Mouse (Mus musculus): ENCODE results near the gene Ttc33.
A peak's percentile ranks its signal among the peaks of the same experiment; 100 is the strongest.
"Not testable (repeated sequence)": the region's sequence is repeated elsewhere in the genome, so short reads cannot be mapped to it uniquely, and the experiment has no call there.

The Ttc33 gene

DNA sequence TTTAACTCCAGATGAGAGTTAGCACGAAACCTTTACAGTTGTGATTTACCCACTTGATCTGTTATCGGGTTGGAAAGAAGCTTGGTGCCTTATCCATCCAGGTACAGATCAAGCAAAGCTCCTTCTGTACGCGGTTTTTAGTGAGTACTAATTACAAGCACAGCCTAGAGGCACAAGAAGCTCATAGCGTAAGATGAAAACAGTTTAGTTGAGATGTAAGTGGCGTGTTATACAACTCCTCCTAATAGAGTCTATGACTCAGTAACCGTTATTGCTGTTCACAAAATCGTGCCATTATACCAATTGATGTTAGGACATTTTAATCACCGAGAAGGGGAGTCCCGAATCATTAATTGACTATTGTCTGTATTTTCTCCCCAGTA lies 959 bp downstream of the Ttc33 start:
- no peak for DNase-seq

DNA sequence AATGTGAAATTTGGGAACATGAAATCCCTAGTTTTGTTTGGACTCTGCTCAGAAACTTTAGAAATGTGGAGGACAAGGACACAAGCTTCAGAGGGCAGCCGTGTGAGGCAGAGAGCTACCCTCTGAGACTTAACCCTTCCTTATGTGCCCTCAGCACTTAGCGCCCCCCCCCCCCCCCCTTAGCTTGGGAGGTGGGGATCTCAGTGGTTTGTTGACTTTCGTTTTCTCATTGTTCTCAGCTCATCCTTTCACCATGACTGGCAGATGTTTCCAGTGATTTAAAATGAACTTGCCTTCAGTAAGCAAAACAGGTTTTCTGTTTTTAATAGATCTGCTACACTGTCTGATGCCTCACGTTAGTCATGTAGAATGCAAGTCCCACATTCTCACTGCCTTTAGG lies 1.8 kb downstream of the Ttc33 start:
- DNase-seq, result no peak

DNA sequence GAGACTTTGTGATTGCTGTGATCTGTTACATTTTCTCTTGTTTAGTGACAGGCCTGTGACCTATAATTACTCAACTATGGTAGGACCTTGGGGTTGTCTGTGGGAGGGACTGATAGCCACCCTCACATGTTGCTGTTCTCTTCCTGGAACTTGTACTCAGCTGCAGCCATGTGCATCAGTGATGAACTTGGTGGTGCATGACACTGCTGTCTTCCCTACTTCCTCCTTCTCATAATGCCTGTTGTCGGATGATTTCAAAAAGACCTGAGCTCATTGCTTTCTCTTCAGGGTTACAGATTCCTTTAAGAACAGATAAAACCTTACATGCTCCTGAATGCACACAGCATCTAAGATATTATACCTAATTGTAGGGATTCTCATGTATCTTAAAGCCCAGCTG lies 2.7 kb downstream of the Ttc33 start:
- DNase-seq, result no peak

DNA sequence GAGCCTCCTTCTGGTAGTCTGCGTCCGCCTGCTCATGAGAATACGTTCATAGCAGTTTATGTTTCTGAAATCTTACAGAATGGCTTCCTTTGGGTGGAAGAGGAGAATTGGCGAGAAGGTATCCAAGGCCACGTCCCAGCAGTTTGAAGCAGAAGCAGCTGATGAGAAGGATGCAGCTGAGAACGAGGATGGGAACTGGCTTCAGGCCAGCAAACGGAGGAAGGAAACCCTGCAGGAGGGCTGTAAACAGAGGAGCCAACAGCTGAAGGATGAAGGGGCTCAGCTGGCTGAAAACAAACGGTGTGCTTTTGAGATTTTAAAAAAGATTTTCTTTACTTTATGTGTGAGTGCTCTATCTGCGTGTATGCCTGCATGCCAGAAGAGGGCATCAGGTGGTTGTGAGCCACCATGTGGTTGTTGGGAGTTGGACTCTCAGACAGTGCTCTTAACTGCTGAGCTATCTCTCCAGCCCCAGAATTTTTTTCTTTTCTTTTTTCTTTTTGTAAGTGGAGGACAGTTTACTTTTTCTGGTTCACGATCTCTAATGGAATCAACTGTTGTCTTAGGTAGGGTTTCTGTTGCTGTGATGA lies 4.3 kb downstream of the Ttc33 start:
- DNase-seq, result no peak

DNA sequence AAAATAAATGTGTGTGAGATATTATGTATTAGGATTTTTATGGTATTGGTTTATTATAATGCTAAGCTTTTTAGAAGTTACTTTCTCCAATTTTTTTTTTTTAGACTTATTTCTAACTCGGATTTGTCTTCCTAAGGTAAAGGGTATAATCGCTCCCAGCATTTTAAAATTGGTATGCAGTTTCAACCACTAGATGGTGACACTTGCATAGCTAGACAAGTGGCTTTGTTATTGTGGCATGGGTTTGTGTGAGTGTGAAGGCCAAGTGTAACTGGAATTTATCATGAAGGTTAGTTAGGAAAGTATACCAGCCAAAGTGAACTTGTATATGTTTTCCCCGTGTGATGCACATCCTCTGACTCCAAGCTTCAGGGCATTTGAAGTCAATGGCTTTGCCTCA lies 8.5 kb downstream of the Ttc33 start:
- DNase-seq, result no peak

DNA sequence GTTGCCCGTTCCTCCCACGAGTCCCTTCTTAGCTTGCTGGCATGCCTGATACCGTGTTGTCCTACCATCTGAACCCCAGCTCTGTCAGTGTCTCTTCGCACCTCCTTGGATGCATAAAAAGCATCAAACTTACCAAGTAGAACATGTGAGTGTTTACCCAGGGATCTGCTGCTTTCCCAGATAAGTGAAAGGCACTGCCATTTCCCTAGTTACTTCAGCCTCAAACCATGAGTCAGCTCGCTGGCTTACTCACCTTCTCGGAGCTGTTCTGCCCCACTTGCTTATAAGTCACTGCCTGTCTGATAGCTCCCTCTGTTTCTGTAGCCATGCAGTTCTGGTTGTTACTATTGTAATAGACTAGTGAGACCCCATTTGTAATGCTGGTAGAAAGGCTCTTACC lies 9.1 kb downstream of the Ttc33 start:
- no peak for DNase-seq

DNA sequence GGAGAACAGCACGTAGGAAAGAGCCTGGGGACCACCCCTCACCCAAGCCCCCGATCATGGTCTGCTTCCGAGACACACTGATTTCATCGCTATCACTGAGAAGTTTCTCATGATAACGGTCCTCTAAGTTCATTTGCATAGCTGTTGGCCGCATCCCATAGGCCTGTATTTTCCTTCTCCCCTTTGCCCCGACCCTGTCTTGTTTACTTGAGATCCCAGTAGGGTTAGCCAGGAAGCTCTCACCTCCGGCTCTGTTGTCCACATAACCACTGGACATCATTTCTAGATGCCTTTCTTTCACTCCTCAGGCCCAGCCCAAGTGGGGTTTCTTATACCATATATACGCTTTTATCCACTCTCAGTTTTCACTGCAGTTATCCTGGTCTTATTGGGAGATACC lies 9.6 kb downstream of the Ttc33 start:
- DNase-seq, result no peak

DNA sequence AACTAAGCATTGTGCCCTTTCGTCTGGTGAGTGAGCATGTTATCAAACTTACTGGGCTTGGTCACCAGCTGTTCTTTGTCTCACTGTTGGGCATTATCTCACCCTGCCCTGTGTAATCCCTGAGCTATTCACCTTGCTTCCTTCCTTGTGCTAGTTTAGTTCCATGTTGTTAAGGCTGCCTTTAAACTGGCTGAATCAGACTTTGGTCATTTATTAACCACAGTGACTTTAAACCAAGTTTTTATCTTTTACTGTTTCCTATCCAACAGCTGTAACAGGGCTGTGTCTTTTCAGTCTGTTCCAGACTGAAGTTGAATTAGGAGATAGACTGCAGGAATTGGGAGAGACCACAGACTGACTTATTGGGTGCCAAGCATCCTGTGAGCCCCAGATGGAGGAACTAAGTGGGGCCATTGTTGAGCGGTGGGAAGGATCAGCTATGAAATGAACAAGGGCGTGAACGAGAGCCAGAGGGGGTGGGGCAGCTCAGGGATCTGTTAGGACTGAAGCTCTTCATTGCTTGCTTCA lies 10.7 kb downstream of the Ttc33 start:
- DNase-seq, result no peak

DNA sequence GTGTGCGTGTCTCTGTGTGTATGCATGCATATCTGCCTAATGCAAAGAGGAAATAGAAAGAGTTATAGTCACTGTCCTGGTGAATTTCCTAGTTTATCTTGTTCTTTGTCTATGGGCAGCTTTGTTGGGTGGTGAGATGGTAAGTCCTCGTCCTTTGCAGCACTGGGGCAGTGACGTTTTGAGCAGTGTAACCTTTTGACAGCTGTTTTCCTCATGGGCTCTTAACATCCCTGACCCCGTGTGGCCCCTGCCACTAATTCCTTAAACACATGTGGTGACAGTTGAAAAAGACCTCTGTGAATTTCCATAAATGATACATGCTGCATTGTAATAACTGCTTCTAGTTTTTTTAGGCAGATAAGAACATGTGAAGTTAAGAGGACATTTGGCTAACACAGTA lies 11.4 kb downstream of the Ttc33 start:
- DNase-seq, result no peak

DNA sequence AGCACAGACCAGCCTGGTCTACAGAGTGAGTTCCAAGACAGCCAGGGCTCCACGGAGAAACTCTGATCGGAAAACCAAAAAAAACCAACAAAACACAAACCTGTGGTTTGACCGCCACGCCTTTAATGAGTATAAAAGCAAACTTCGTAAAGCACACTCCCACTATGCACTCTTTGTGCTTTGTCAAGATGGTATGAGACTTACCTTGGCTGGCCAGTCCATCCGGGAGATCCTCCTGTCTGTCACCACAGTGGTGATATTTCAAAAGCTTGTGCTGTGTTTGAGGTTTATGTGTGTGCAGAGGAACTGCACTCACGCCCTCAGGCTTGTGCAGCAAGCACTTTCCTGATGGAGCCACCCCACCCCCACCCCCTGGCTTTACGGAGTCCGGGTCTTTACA lies 19.9 kb downstream of the Ttc33 start:
- no peak for DNase-seq

DNA sequence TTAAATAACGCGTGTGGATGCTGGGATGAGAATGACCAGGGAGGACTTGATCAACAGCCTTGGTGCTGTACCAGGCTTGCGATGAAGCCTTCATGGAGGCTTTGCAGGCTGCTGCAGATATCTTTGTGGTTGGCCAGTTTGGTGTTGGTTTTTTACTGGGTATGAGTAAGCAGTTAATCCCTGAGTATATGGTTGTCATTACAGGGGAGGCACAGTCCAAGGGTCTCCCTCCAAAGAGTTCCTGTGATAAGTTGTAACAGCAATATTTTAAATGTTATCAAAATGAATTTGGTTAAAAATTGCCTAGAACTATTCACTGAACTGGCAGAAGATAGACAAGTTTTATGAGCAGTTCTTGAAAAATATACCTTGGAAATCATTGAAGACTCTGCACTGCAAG lies 23.8 kb downstream of the Ttc33 start:
- DNase-seq, result no peak

DNA sequence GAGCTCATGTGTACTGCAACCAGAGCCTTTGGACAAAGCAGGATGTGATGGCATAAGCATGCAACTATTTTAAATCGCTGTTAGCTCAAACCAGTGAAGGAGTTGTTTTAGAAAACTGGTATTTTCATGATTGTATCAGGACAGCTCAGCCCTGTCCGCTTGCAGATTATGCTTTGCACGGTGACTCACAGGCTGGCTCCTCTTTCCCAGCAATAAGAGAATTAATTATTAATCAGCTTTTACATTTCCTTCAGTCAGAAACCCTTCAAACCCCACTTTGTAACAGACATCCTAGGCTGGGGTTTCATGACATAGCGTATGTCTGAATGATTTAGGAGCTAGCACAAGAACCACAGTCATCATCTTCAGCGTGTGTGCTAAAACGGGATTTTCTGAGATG lies 35.2 kb downstream of the Ttc33 start:
- no peak for DNase-seq

DNA sequence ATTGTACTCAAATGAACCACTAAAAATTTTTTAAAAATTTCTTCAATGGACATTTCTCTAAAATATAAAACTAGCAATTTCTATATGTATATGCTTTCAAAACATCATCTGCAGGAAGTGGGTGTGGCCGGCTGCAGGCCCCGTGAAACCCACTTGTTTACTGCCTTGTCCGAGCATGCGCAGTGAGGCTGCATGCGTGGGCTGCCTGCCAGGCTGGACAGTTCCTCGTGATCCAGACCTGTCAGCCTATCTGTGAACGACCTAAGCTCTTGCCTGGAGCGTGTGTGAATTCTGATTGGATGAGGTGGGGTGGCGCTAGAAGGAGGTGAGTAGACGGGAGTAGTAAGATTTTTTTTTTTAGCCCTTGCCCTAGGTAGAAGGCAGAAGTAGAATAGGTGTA lies 45.4 kb downstream of the Ttc33 start:
- not testable (repeated sequence) for DNase-seq

DNA sequence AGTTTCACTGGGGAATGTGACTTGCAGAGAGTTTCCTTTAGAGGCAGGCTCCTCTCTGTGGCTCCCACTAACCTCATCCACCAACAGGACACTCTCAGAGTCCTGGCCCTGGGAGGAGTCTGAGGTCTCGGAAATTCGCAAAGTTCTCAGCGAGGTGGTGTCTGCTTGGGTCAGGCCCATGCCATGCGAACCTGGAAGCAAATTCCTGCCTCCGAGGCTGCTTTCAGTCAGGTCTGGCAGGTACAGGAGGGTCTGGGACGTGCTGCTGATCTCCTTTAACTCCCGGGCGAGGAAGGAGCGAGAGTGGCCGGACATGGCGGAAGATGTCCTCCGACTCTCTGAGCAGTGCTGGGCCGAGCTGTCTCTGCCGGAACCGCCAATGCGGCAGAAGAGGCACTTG lies 49.3 kb downstream of the Ttc33 start:
- no peak for DNase-seq

DNA sequence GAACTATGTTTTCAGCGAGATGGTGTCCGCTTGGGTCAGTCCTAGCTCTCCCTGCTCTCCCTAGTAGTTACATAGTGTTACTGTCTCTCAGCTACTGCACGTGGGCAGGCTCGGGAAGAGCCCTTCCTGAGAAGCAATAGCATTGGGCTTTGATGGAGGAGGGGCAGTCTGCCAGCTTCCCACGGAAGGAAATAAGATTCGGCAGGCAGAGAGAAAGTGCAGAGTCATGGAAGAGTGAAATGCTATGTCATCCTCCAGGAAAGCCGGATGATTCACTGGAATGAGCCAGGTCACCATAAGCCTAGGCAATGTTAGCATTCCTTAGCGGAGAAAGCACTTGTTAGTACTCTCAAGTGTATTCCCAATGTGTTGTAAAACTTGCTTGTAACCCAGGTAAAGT lies 50.2 kb downstream of the Ttc33 start:
- DNase-seq, result no peak

DNA sequence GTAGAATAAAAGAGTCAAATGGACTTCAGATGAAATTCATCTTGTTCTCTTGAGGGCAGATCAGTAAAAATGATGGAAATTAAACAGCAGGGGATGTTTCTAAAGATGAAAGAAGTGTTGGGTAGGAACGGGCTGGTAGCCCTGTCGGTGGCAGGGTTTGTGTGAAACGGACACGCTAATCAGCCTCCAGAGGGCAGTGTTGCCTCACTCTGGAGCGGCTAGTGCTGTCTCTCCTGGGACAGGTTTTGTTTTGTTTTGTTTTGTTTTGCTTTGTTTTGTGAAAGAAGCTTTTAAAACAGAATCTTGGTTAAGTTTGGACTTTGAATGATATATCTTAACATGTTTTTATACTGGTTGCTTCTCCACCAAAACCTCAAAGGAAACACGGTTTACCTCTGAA lies 51.2 kb downstream of the Ttc33 start:
- peak; percentile 48 for DNase-seq

DNA sequence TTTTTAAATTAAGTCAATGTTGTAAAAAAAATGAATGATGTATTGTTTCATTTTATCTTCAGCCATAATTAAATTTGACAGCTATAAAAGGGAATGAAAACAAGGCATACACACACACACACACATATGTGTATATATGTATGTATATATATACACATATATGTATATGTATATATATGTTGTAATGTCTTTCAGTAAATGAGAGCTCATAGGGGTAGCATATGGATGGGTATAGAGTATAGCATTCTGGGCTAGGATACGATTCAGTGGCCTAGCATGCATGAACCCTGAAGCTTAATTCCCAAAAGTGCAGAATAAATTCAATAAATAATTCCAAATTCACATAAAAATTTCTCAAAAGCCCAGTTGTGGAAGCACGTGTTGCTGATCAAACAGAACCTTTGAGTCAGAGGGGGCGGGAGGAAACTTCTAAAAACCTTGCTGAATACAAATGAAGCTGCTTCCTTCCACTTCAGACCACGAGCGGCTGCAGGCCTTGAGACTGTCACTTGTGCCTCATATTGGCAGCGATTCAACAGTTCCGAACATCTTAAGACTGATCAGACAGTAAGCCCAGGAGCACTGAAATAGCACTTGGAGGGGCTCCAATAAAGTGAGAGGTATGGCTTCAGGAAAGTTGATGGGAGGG lies 51.8 kb downstream of the Ttc33 start:
- no peak for DNase-seq

DNA sequence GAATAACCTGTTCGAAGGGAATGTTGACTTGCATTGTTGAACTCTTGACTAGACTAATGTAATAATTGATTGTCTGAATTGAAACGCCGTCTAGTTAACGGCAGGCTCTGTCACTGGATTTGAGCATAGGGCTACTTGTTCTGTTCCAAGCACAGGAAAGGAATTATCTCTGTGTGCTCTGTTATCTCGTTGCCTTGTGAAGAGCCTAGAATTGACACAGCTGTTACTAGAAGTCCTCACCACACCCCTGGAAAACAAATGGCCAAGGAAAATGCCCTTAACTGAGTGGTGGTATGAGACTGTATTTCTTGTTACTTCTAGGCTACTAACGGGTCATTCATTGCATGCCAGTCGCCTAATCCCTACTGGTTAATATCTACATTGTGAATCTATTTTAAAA lies 52.7 kb downstream of the Ttc33 start:
- no peak for DNase-seq

DNA sequence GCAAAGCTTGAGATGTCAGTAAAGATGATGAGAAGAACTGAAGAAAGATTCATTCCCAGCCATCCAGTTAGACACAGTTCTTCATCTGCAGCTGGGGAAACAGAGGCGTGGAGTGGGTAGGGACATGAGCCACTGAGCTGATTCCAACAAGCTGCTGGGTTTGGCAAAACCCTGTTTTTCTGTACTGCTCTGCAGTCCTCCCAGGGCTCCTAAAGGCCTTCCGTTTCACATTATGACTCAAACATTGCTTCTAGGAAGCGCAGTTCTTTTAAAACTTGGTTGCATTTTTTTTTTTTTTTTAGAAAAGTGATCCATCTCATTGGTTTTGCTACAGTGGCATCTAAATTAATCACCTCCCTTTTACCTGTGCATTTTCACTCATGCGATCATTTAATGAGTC lies 53.2 kb downstream of the Ttc33 start:
- DNase-seq, result no peak

DNA sequence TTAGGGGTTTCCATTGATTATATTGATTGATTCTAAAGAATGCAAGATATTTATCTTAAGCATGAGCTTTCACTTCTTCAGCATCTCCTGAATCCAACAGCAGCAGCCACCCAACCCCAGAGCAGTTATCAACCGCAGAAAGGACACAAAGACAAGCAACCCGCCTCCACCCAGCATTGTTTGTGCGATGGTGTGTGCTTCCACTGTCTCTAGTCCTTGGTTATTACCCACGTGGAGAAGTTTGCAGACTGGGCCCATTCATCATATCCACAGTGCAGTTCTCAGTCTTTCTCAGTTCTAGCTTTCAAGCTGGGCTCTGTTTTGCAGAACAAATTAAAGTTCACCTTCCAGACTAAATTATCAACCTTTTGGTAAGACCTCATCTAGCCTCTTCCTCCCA lies 54.0 kb downstream of the Ttc33 start:
- DNase-seq, result no peak

DNA sequence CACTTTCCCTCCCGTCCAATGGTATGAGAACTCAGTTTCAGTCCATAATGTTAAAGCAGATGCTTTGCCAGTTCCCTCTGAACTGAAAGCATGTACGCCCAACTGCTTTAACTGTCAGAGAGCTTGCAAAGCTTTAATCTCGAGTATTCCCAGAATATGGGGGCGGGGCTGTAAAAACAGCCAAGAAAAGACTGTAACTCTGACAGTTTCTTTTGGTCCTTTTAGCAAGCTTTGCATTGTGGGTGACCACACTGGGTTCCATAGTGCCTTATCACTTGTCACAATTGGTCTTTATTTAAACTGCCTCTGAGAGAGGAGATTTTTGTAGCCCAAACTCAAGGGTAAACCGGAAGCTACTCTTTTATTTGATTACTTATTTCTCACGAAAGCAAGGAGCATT lies 54.6 kb downstream of the Ttc33 start:
- no peak for DNase-seq

DNA sequence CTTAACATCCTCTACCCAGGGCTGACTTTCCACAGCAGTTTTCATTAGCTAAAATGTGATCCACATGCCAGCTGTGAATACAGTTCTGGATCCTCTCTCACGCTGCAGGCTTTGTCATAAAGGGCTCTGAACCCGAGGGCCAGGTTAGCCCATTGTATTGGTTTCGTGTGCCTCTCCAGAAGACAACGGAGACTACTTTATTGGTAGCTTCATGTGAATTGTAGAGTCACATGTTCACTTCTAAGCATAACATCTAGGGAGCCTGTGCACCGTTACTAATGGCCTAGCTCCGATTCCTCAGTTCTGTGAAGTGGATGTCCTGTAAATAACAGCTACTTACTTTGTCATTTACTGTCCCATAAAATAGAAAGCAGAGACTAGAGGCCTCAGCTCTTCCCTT lies 55.0 kb downstream of the Ttc33 start:
- DNase-seq, result no peak

DNA sequence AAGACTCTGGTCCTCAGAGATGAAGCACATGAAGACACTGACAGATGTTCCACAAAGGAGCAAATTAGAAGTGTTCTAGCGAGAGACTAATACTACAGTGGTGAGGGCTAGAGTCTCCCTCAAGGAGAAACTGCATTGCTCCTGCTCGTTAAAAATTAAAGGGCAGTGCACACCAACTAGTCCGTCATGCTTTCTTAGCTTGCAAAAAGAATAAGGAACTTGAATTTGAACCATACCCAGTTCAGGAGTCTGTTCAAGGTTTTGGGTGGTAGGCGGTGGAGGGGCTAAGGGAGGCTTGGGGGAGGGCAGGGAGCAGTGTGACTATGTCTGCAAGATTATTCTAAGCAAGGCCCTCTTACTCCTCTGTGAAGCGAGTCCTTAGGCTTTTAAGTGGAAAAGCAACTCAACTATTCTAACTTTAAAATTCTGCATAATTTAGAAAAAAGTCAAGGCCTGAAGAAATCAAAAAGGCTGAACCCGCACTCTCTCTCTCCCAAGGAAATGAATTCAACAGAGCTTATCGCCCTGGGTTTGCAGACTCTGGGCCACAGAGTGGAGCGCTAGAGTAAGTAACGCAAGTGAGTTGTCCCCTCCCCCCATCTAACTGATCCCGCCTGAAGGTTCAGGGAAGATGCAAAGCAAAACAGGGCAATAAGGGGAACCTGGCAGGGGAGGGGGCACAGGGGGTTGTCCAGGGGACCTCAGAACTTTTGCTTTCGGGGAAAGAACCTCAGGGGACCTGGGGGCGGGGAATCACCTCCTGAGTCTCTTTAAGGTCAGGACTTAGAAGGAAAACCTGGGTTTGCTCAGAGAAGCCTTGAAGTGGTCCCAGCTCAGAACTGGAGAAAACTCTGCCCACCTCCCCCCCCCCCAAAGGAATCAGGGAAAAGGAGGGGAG lies 56.2 kb downstream of the Ttc33 start:
- DNase-seq, result no peak
